Mouse (Mus musculus) embryo, embryonic 9.5 days (tissue): ENCODE results near the gene Ppp1r1b.

Experiments
- DNase-seq: peaks from one replicate; pipeline ENCODE4 v3.0.0-alpha.2; 2017; ENCODE audit errors: extremely low spot score

Gene Ppp1r1b

DNA sequence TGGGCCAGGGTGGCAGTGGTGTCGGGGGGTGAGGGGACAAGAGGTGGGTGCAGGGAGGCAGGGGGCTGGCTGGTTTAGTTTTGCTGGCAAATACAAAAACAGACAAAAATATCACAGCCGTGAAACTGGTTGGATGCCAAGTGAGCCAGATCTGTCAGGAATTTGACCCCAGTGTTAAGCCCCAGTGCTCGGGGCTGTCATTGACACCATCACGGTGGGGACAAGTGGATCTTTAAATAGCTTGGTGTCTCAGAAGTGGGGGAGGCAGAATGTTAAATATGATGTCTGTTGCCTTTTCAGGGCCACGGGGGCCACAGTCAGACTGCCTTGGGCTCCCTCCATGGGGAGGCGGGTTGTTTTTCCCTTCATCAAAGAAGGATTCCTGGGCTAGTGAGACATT is 46.1 kb downstream of the Ppp1r1b start:
- DNase-seq = no peak

DNA sequence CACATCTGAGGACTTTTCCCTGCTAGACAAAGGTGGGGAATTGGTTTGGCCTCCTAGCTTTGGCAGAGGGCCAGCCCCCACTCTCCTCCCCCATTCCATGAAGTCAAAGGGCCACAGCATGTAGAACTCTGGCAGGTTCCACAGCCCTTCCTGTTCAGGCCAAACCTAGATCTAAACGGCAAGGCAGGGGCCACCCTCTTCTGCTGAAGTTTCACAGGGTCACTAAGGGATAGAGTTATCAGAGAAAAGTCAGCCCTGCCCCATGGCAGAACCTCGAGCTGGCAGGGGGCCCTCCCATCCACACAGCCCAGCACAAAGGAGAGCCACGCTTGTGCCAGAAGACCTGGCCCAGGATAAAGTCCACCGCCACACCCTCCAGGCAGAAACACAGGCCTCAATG is 46.8 kb downstream of the Ppp1r1b start:
- no peak for DNase-seq

DNA sequence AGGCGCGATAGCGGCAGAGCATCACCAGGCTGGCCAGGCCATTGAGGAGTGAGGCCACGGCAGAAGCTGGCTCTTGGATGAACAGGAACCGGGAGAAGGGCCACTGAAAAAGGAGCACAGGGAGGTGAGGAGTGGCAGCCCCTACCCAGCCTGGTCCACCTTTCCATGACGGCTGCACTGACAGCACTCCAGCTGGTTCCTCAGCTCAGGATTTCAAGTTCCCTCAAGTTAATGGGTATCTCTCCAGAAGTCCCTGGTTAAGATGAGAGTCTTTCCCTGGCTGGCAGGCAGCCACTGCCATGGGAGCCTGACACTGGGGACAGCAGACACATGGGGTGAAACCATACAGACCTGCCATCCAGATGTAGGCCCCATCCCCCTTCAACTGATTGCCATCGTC is 49.7 kb downstream of the Ppp1r1b start:
- no peak for DNase-seq

GRCm38 (mm10) chr11:98400161-98400726 is 52.0 kb downstream of the Ppp1r1b start, which contains the start of gene Pgap3:
TSS of gene Pgap3 (minus strand) at chr11:98400490.
- DNase-seq = peak; percentile 93

- DNase-seq = no peak
Measured at GRCm38 (mm10) chr11:98400816-98401215, 52.6 kb downstream of the Ppp1r1b start.

DNA sequence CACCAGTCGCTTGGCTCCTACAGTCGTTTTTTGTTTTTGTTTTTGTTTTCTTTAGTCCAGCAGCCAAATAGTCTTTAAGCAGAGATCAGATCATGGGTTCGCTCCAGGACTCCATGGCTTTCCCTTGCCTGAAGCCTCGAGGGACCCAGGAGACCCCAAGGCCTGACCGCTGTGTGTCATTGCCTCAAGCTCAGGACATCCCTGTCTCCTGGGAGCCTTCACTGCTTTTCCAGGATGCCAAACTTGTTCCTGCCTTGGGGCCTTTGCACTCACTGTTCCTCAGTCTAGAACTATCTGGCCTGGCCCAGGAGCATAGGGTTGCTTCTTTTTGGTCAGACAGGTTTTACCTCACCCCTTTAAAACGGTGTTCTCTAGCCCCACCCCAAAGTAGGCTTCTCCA is 58.4 kb downstream of the Ppp1r1b start:
- DNase-seq = no peak
